Mouse (Mus musculus) ovary, adult 18-20 months (tissue): ENCODE measurements at regions not wholly inside any gene's neighbourhood (a gene's known extent, or its start where the extent isn't known, plus 50 kb on each side); places are given as distances from the start of the nearest gene placed in this dataset.

ENCODE experiments used
- DNase-seq: peaks from one replicate; pipeline ENCODE4 v3.0.0; 2022; ENCODE audit warnings: low spot score, mixed read lengths

- no peak for DNase-seq
Observed at GRCm38 (mm10) chr2:135606306-135606705, 52.5 kb upstream of the Plcb4 start.
